Mouse (Mus musculus) CD4-positive, CD25-positive, alpha-beta regulatory T cell, adult 2 months (primary cell): ENCODE data around the gene Tle6.

Experiments
- DNase-seq: peaks from one replicate; pipeline ENCODE4 v3.0.0-alpha.2; 2012; ENCODE audit warnings: low read depth, low spot score

Gene Tle6

GRCm38 (mm10) chr10:81592631-81593030 lies 8.2 kb downstream of the Tle6 start:
- DNase-seq: no peak

- no peak for DNase-seq
Observed at GRCm38 (mm10) chr10:81591846-81592245, 9.0 kb downstream of the Tle6 start.

GRCm38 (mm10) chr10:81588739-81589138 lies 12.1 kb downstream of the Tle6 start:
- no peak for DNase-seq

GRCm38 (mm10) chr10:81583347-81583746 lies 17.5 kb downstream of the Tle6 start:
- DNase-seq: no peak

GRCm38 (mm10) chr10:81580441-81581070 lies 20.3 kb downstream of the Tle6 start:
- peak; percentile 36 for DNase-seq

GRCm38 (mm10) chr10:81579967-81580366 lies 20.9 kb downstream of the Tle6 start:
- DNase-seq: no peak

- DNase-seq: peak; percentile 51
Observed at GRCm38 (mm10) chr10:81575695-81576094, 25.2 kb downstream of the Tle6 start.

- peak; percentile 35 for DNase-seq
Observed at GRCm38 (mm10) chr10:81575208-81575631, 25.7 kb downstream of the Tle6 start.

- DNase-seq: no peak
Observed at GRCm38 (mm10) chr10:81574081-81575056, 26.5 kb downstream of the Tle6 start, which contains the start of gene Tle2. Gene Tle2, plus strand, starts transcription at chr10:81574561.

GRCm38 (mm10) chr10:81572975-81573374 lies 27.9 kb downstream of the Tle6 start:
- no peak for DNase-seq

- DNase-seq: no peak
Observed at GRCm38 (mm10) chr10:81572133-81572671, 28.7 kb downstream of the Tle6 start.

DNA sequence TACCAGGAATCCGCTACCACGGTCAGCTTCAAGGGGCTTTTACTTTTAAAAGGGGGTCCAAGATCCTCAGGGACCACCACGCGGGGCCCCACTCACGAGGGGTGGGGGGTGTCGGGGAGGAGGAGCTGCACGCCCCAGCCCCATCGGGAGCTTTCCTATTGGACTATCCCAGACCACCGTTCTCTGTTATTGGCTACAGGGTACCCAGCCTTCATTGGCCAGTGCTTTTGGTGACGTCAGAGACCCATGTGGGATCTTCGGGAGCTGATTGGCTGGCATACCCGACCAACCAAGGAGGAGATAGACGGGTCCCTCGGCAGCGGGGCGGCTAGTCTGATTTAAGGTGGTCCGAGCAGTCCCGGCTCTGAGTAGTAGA lies 29.4 kb downstream of the Tle6 start:
- peak; percentile 91 for DNase-seq

DNA sequence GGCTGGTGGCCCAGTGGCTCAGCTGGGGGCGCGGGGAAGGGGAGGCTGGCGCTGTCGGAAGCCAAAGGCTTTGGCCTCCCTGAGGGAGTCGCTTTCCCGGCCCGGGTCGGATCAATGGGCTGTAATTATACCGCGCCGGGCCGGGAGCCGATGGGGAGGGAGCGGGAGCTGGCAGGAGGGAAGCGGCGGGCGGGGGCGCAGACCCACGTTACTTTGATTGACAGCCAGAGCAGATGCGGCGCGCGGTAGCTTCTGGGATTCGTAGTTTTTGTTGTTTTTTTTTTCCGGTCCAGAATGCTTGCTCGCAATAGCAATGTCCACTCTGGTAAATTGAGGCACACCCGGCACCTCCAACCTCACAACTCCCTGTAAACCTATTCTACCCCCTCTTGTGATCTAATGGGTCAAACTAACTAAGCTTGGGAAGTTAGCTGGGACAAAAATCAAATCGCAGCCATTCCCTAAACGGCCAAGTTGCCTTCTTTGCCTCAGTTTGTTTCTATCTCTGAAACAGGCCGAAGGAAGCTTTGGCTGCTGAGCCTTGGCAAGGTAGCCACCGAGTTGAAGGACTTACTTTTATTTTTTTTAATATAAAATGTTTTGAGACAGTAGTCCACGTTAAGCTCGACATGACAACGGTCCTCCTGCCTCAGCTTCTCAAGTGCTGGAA lies 29.9 kb downstream of the Tle6 start:
- DNase-seq: peak; percentile 86

DNA sequence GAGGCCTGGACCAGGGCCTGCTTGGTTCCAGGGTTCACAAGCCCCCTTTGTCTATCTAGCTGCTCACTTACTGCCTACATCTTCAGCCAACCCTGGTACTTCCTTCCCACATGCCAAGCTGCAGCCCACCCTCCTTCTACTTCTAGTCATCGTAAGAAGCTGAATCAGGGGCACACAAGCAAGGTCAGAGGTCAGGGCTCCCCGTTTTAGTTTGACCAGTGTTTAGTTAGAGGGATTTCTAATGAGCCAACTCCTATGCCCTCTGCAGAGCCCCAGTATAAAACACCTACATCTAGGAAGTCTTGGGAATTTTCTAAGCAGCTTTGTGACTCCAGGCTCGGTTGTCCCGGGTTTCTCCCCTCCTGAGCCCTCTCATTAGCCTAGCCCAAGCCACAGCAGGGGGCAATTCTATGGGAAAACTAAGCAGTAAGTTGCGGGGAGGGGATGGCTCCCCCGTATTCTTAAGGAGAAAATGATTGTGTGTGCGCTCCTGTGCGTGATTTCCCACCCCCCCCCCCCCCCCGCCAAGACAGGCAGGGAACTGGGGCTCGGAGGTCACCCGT lies 30.6 kb downstream of the Tle6 start:
- peak; percentile 13 for DNase-seq

- DNase-seq: no peak
Observed at GRCm38 (mm10) chr10:81569507-81570237, 31.2 kb downstream of the Tle6 start.

DNA sequence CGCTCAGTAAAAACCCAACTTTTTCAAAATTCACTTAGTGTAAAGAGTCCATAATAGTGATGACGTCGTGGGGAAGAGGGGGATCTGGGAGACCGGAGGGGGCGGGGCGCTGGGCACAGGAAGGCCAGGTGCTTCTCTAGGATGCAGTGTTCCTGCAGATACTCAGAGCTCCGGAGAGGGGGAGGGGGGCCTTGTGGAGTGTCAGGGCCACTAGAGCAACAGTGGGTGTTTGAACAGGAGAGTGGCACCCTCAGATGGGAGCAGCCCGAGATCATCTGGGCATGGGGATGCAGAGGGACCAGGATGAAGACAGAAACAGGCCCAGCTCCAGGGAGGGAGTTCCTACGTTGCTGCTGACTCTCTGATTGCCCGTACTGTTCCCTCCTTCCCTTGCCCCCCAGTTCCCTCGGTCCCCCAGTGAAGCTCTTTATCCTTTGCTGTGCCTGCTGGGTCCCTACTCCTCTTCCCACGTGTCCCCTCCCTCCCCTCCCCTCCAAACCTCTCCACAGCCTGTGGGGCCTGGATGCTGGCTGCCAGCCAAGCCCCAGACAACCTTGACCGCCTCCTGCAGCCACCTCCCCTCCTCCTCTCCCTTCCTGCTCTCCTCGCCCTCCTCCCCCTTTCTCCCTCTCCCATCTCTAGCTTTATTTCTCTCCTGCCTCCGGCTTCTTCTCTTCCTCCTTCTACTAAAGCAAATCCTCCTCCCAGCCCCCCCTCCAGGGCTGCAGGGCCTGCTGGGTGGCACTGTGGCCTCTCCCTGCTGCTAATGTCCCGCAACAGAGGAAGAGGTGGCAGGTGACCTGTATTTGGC lies 32.3 kb downstream of the Tle6 start:
- DNase-seq: no peak

- no peak for DNase-seq
Observed at GRCm38 (mm10) chr10:81565257-81566228, 35.3 kb downstream of the Tle6 start.

- DNase-seq: peak; percentile 85
Observed at GRCm38 (mm10) chr10:81564734-81565133, 36.1 kb downstream of the Tle6 start.

DNA sequence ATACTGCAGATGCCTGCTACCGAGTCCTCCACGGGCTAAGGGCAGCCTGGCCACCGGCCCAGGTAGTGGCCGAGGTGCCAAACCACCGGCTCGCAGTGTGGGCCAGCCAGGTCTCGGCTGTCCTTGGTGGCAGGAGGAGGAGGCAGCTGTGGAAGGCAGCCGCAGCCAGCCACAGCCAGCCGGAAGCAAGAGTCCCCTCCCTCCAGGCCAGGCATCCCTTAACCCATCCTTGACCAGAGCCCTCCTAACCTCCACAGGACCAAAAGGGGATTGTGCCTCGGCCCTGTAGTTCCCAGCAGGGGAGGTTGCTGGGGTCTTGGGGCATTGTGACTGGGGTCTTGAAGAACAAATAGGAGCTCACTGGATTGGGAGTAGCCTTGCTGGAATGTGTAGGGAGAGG lies 36.7 kb downstream of the Tle6 start:
- no peak for DNase-seq
